Mouse (Mus musculus): Measurements from ENCODE around the gene Vcp.

- no peak for TF ChIP-seq CTCF (IDR thresholded peaks at IDR 0.05; ENCODE audit: low read depth, low read length)
- TF ChIP-seq POLR2A (IDR thresholded peaks at IDR 0.05; ENCODE audit: borderline replicate concordance, low read depth, low read length) = no peak
These were observed 4.6 kb upstream of the Vcp start for GRCm38 (mm10) chr4:43004951-43005350.
